Mouse (Mus musculus) liver, embryonic 14.5 days (tissue): Measurements from ENCODE around the gene Sh2b2.

Source experiments
- CTCF ChIP-seq: IDR thresholded peaks from 2 replicates; pipeline ENCODE4 v1.5.1; 2016; ENCODE audit warnings: antibody characterized with exemption, low read depth, control low read depth
- EP300 ChIP-seq: IDR thresholded peaks from 2 replicates; pipeline ENCODE4 v1.6.1; 2016; ENCODE audit warnings: antibody characterized with exemption, low read depth

- TF ChIP-seq CTCF (no peak), EP300 (no peak)
Measured at GRCm38 (mm10) chr5:136237607-136238006, 8.7 kb downstream of the Sh2b2 start.
